8 mouse cellular contexts compared by ENCODE assay signal in the genomic region with DNA sequence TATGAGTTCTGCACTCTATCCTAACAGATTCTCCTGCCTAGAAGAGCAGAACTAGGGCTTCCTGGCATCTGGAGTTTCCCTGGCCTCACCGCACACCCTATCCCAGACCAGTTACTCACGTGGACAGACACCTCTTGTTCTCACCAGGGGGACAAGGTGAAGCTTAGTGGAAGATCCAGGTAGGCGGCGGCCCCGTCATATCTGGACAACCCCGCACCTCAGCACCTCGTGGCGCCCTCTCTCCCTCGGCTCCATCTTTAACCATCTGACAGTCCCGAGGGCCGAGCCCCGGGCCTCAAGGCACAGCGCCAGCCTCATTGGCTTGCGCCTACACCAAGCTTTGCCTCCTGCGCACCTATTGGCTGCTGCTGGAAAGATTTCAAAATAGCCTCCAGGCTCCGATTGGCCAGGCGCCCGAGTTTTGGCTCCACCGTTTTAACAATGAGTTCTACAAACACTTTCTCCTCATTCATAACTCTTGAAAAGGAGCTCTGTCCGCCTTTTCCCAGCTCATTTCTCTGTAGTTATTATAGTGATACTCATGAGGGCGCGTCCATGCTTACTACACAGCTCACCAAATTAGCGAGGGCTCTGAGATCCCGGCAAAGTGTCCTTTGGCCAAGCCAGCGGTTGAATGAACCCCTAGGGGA. TPM values are rescaled to one million over a fixed set of nuclear protein-coding genes. Genes with fewer than 3 reads are reported as not detected.
DNase-seq lines count a peak whose midpoint lies in the region; ATAC-seq and TF ChIP-seq lines count a peak whose summit lies in the region.

Gene 2610318N02Rik (minus strand): TSS at position 297 of the 650 bp plus-strand sequence.

- peak within 1 kb of the TSS; percentile 71 for H3K9ac ChIP-seq in hindbrain, embryonic 13.5 days

- H3K36me3 ChIP-seq in hindbrain, embryonic 13.5 days, result no peaks in the 10 kb centered on the region

- H3K4me2 ChIP-seq in hindbrain, embryonic 13.5 days, result peak within 1 kb of the TSS; percentile 79

- DNase-seq in NIH3T3 (ENCODE audit: low read depth), result peak; percentile 91
- peak; percentile 66 to 68 for DNase-seq in cerebellum, adult 2 months
- DNase-seq in forelimb bud, embryonic 11.5 days (ENCODE audit: low read depth, low spot score), result peak; percentile 91
- peak; percentile 44 for DNase-seq in left cerebral cortex, adult 11 months (ENCODE audit: low spot score)
- DNase-seq in lung, postnatal 36 days, result peak; percentile 88
- DNase-seq in retina, embryonic 14.5 days (ENCODE audit: low spot score), result peak; percentile 90
- peak; percentile 80 to 86 for DNase-seq in thymus, postnatal 36 days

- no peaks in the 10 kb centered on the region for H3K9me3 ChIP-seq in hindbrain, embryonic 13.5 days

- no peak within 1 kb of the TSS for H3K27ac ChIP-seq in cerebellum, adult 2 months (ENCODE audit: insufficient read depth, low read length)
- H3K27ac ChIP-seq in hindbrain, embryonic 13.5 days, result peak within 1 kb of the TSS; percentile 40

- peak within 1 kb of the TSS; percentile 29 for H3K4me3 ChIP-seq in cerebellum, adult 2 months (replicated peaks; ENCODE audit: insufficient read depth, low read depth, low read length)
- peak within 1 kb of the TSS; percentile 51 for H3K4me3 ChIP-seq in hindbrain, embryonic 13.5 days

- TF ChIP-seq CTCF in cerebellum, adult 2 months (IDR thresholded peaks at IDR 0.05; ENCODE audit: borderline replicate concordance, insufficient read depth, low read depth, low read length), result no peak

- peak; percentile 90 for ATAC-seq in hindbrain, embryonic 13.5 days (ENCODE audit: low FRiP score)

- TF ChIP-seq POLR2A in cerebellum, adult 2 months (IDR thresholded peaks at IDR 0.05; ENCODE audit: borderline replicate concordance, insufficient read depth, low read length), result no peak

- H3K27me3 ChIP-seq in cerebellum, adult 2 months (ENCODE audit: control insufficient read depth, insufficient read depth, low read length), result no peaks in the 10 kb centered on the region
- no peaks in the 10 kb centered on the region for H3K27me3 ChIP-seq in hindbrain, embryonic 13.5 days

- 3% methylated on average over 25 of the region's 25 CpGs for WGBS in cerebellum, adult 2 months
- under 1% methylated on average over 25 of the region's 25 CpGs for WGBS in hindbrain, embryonic 13.5 days

- peaks cover 5% of the 10 kb centered on the region; the same call in 1 of the 2 replicates for H3K4me1 ChIP-seq in cerebellum, adult 2 months (ENCODE audit: control insufficient read depth, insufficient read depth, low read length)
- H3K4me1 ChIP-seq in hindbrain, embryonic 13.5 days (replicated peaks), result peaks cover 44% of the 10 kb centered on the region

RNA-seq across cellular contexts. Expression of gene 2610318N02Rik, which starts in this region (rescaled TPM):
- polyA plus RNA-seq in cerebellum, adult 2 months (2012; rRNA removed), result 0.81 and 1.2 TPM in 2 replicates
- polyA plus RNA-seq in hindbrain, embryonic 13.5 days (2015; fragmentation: Nextera tagmentation; extraction: Ambion mirVana), result 22.4 and 30.0 TPM in 2 replicates

Comparison
In these comparisons a context has a peak if more than half of its experiments do, and no peak if none do; other contexts are left out.
1. RNA of gene 2610318N02Rik (polyA plus RNA-seq): 22.4 to 30.0 TPM in hindbrain, embryonic 13.5 days; 0.81 to 1.2 TPM in cerebellum, adult 2 months; every median in the first group is over 10 times any median in the second.
2. Peak in every context shown above with its lines, with median percentiles within 50 percentile points of each other: DNase-seq.